Mouse (Mus musculus) forebrain, embryonic 16.5 days (tissue): ENCODE measurements around the gene Slco3a1. TPM values are rescaled to one million over a fixed set of nuclear protein-coding genes. Genes with fewer than 3 reads are reported as not detected.

ENCODE experiments used
- ATAC-seq: fragments of 200-750 bp; cut with Nextera tagmentation; 2 replicates; pipeline ENCODE4 v1.8.0; 2017; ENCODE audit warnings: mild to moderate bottlenecking, moderate library complexity
- H3K27ac ChIP-seq: fragments of 300-500 bp; sonication (generic); 2 replicates; pipeline ENCODE4 v1.5.1; 2014; ENCODE audit warnings: low read length, control low read depth
- H3K27me3 ChIP-seq: fragments of 300-500 bp; sonication (generic); replicated peaks from 2 replicates; pipeline ENCODE4 v1.6.1; 2014; ENCODE audit warnings: low read length; ENCODE audit not compliant: control insufficient read depth, insufficient read depth
- H3K36me3 ChIP-seq: fragments of 300-500 bp; sonication (generic); 2 replicates; pipeline ENCODE4 v1.6.1; 2014; ENCODE audit not compliant: control insufficient read depth, insufficient read depth
- H3K4me1 ChIP-seq: fragments of 300-500 bp; sonication (generic); replicated peaks from 2 replicates; pipeline ENCODE4 v1.6.1; 2014; ENCODE audit warnings: low read length; ENCODE audit not compliant: control insufficient read depth, insufficient read depth
- H3K4me2 ChIP-seq: fragments of 300-500 bp; sonication (generic); 2 replicates; pipeline ENCODE4 v1.6.1; 2014; ENCODE audit warnings: mild to moderate bottlenecking, low read length, control low read depth
- H3K4me3 ChIP-seq: fragments of 300-500 bp; sonication (generic); replicated peaks from 2 replicates; pipeline ENCODE4 v1.5.1; 2014; ENCODE audit warnings: mild to moderate bottlenecking, low read length, control low read depth
- H3K9ac ChIP-seq: fragments of 300-500 bp; sonication (generic); replicated peaks from 2 replicates; pipeline ENCODE4 v1.6.1; 2014; ENCODE audit warnings: low read depth, low read length, control low read depth
- H3K9me3 ChIP-seq: fragments of 300-500 bp; sonication (generic); 2 replicates; pipeline ENCODE4 v1.6.1; 2016; ENCODE audit warnings: low read length; ENCODE audit not compliant: control insufficient read depth
- WGBS: fragments of 180-500 bp; shearing (Covaris S2); extraction: QIAGEN DNeasy Blood & Tissue Kit; methylation state at CpG from one replicate; pipeline ENCODE4 v1.1.7; 2014; 5-methylcytosine and 5-hydroxymethylcytosine counted together
- polyA plus RNA-seq: library from polyadenylated mRNA; unstranded; fragments of >200 nt; fragmentation: Nextera tagmentation; extraction: Ambion mirVana; gene quantifications from 2 replicates; pipeline ENCODE4 v1.2.1, GENCODE M21; 2015

The Slco3a1 gene
- polyA plus RNA-seq, 1 experiment from 2014 or later: 24.2 TPM

GRCm38 (mm10) chr7:74498266-74498980, 56.2 kb downstream of the Slco3a1 start:
- Histone ChIP-seq H3K4me3 (no peak overlapping the region), H3K9me3 (no peaks in the 10 kb centered on the region), H3K27me3 (peaks cover 7% of the 10 kb centered on the region; the same call in 1 of the 2 replicates), H3K9ac (no peak overlapping the region), H3K36me3 (no peaks in the 10 kb centered on the region), H3K4me2 (no peak overlapping the region), H3K4me1 (0 out of 2 replicates have a peak, but pooled peaks cover 2% of the 10 kb centered on the region), H3K27ac (no peak overlapping the region)
- WGBS: 41% methylated on average over 4 of the region's 4 CpGs
- no peak for ATAC-seq

GRCm38 (mm10) chr7:74497203-74497602, 57.4 kb downstream of the Slco3a1 start:
- Histone ChIP-seq H3K4me3 (no peak overlapping the region), H3K4me1 (0 out of 2 replicates have a peak, but pooled peaks cover 2% of the 10 kb centered on the region), H3K9ac (no peak overlapping the region), H3K9me3 (no peaks in the 10 kb centered on the region), H3K27ac (no peak overlapping the region), H3K36me3 (no peaks in the 10 kb centered on the region), H3K27me3 (peaks cover 4% of the 10 kb centered on the region; the same call in 1 of the 2 replicates), H3K4me2 (no peak overlapping the region)
- 79% methylated on average over 2 of the region's 2 CpGs for WGBS
- ATAC-seq: no peak

GRCm38 (mm10) chr7:74495451-74495850, 59.1 kb downstream of the Slco3a1 start:
- ATAC-seq: no peak
- 0 out of 2 replicates have a peak, but pooled peaks cover 2% of the 10 kb centered on the region for H3K4me1 ChIP-seq
- H3K4me2 ChIP-seq: no peak overlapping the region
- no peaks in the 10 kb centered on the region for H3K36me3 ChIP-seq
- no peaks in the 10 kb centered on the region for H3K9me3 ChIP-seq
- peaks cover 4% of the 10 kb centered on the region; the same call in 1 of the 2 replicates for H3K27me3 ChIP-seq
- H3K9ac ChIP-seq: no peak overlapping the region
- WGBS: 98% methylated on average over 2 of the region's 2 CpGs
- no peak overlapping the region for H3K4me3 ChIP-seq
- H3K27ac ChIP-seq: no peak overlapping the region

GRCm38 (mm10) chr7:74493775-74494174, 60.8 kb downstream of the Slco3a1 start:
- H3K9ac ChIP-seq: no peak overlapping the region
- no peaks in the 10 kb centered on the region for H3K36me3 ChIP-seq
- 83% methylated on average over 1 of the region's 1 CpGs for WGBS
- H3K27ac ChIP-seq: no peak overlapping the region
- no peak overlapping the region for H3K4me2 ChIP-seq
- H3K9me3 ChIP-seq: no peaks in the 10 kb centered on the region
- no peak overlapping the region for H3K4me3 ChIP-seq
- H3K27me3 ChIP-seq: peaks cover 2% of the 10 kb centered on the region; the same call in 1 of the 2 replicates
- no peaks in the 10 kb centered on the region for H3K4me1 ChIP-seq
- no peak for ATAC-seq

- Histone ChIP-seq H3K4me3 (no peak overlapping the region), H3K9me3 (no peaks in the 10 kb centered on the region), H3K36me3 (no peaks in the 10 kb centered on the region), H3K9ac (no peak overlapping the region), H3K4me2 (no peak overlapping the region), H3K27ac (no peak overlapping the region), H3K4me1 (no peaks in the 10 kb centered on the region), H3K27me3 (no peaks in the 10 kb centered on the region)
- 68% methylated on average over 9 of the region's 9 CpGs for WGBS
- ATAC-seq: no peak
These were observed 62.8 kb downstream of the Slco3a1 start for GRCm38 (mm10) chr7:74491683-74492355.

GRCm38 (mm10) chr7:74488141-74488540, 66.4 kb downstream of the Slco3a1 start:
- H3K9ac ChIP-seq: no peak overlapping the region
- 85% methylated on average over 3 of the region's 3 CpGs for WGBS
- no peaks in the 10 kb centered on the region for H3K9me3 ChIP-seq
- H3K36me3 ChIP-seq: no peaks in the 10 kb centered on the region
- H3K27me3 ChIP-seq: no peaks in the 10 kb centered on the region
- no peak overlapping the region for H3K4me2 ChIP-seq
- no peak for ATAC-seq
- H3K4me1 ChIP-seq: no peaks in the 10 kb centered on the region
- H3K27ac ChIP-seq: no peak overlapping the region
- no peak overlapping the region for H3K4me3 ChIP-seq

- Histone ChIP-seq H3K4me1 (no peaks in the 10 kb centered on the region), H3K27me3 (no peaks in the 10 kb centered on the region), H3K36me3 (no peaks in the 10 kb centered on the region), H3K9me3 (no peaks in the 10 kb centered on the region), H3K9ac (no peak overlapping the region), H3K4me2 (no peak overlapping the region), H3K27ac (no peak overlapping the region), H3K4me3 (no peak overlapping the region)
- WGBS: 64% methylated on average over 3 of the region's 3 CpGs
- ATAC-seq: no peak
These were observed 66.9 kb downstream of the Slco3a1 start for GRCm38 (mm10) chr7:74487727-74488126.

GRCm38 (mm10) chr7:74486083-74486482, 68.5 kb downstream of the Slco3a1 start:
- H3K9me3 ChIP-seq: no peaks in the 10 kb centered on the region
- no peaks in the 10 kb centered on the region for H3K27me3 ChIP-seq
- H3K4me1 ChIP-seq: no peaks in the 10 kb centered on the region
- H3K9ac ChIP-seq: no peak overlapping the region
- H3K4me2 ChIP-seq: no peak overlapping the region
- H3K36me3 ChIP-seq: no peaks in the 10 kb centered on the region
- WGBS: 90% methylated on average over 4 of the region's 4 CpGs
- no peak for ATAC-seq
- no peak overlapping the region for H3K27ac ChIP-seq
- no peak overlapping the region for H3K4me3 ChIP-seq

GRCm38 (mm10) chr7:74485669-74486068, 68.9 kb downstream of the Slco3a1 start:
- H3K4me1 ChIP-seq: no peaks in the 10 kb centered on the region

More at GRCm38 (mm10) chr7:74485669-74486068, 68.9 kb downstream of the Slco3a1 start:
- Histone ChIP-seq H3K9me3 (no peaks in the 10 kb centered on the region), H3K27me3 (no peaks in the 10 kb centered on the region), H3K4me2 (no peak overlapping the region), H3K4me3 (no peak overlapping the region), H3K36me3 (no peaks in the 10 kb centered on the region), H3K9ac (no peak overlapping the region), H3K27ac (no peak overlapping the region)
- WGBS: 87% methylated on average over 2 of the region's 2 CpGs
- no peak for ATAC-seq
